Mouse (Mus musculus) megakaryocyte, embryonic 14.5 days (primary cell): ENCODE data around the gene Slc2a4.

Experiments
- FLI1 ChIP-seq: IDR thresholded peaks from 2 replicates; pipeline ENCODE4 v1.6.1; 2012; ENCODE audit warnings: low read length, inconsistent platforms, mixed read lengths
- GATA1 ChIP-seq: IDR thresholded peaks from 3 replicates; pipeline ENCODE4 v1.6.1; 2012; ENCODE audit warnings: mixed read lengths, low read length, inconsistent platforms, borderline replicate concordance

- TF ChIP-seq GATA1 (no peak), FLI1 (no peak)
Measured at GRCm38 (mm10) chr11:69939731-69940130, 8.3 kb downstream of the Slc2a4 start.
